Mouse (Mus musculus) stomach, postnatal 0 days (tissue): ENCODE measurements around the gene BC048403. TPM values are rescaled to one million over a fixed set of nuclear protein-coding genes. Genes with fewer than 3 reads are reported as not detected.

Experiments used
- ATAC-seq: fragments of 200-750 bp; cut with Nextera tagmentation; 2 replicates; pipeline ENCODE4 v1.8.0; 2017; ENCODE audit not compliant: low FRiP score, low TSS enrichment
- DNase-seq: peaks from one replicate; pipeline ENCODE4 v3.0.0-alpha.2; 2016; ENCODE audit warnings: low spot score
- H3K27ac ChIP-seq: fragments of 300-500 bp; sonication (generic); replicated peaks from 2 replicates; pipeline ENCODE4 v1.5.1; 2014; ENCODE audit warnings: mild to moderate bottlenecking, control low read depth
- H3K27me3 ChIP-seq: fragments of 300-500 bp; sonication (generic); 2 replicates; pipeline ENCODE4 v1.6.1; 2014; ENCODE audit warnings: low read length; ENCODE audit not compliant: control insufficient read depth, insufficient read depth
- H3K36me3 ChIP-seq: fragments of 300-500 bp; sonication (generic); 2 replicates; pipeline ENCODE4 v1.6.1; 2014; ENCODE audit warnings: low read length, mixed read lengths; ENCODE audit not compliant: control insufficient read depth, insufficient read depth
- H3K4me1 ChIP-seq: fragments of 300-500 bp; sonication (generic); replicated peaks from 2 replicates; pipeline ENCODE4 v1.6.1; 2014; ENCODE audit warnings: antibody characterized with exemption; ENCODE audit not compliant: control insufficient read depth, insufficient read depth
- H3K4me2 ChIP-seq: fragments of 300-500 bp; sonication (generic); replicated peaks from 2 replicates; pipeline ENCODE4 v1.6.1; 2014; ENCODE audit warnings: low read depth, mild to moderate bottlenecking, control low read depth, moderate library complexity
- H3K4me3 ChIP-seq: fragments of 300-500 bp; sonication (generic); 2 replicates; pipeline ENCODE4 v1.5.1; 2014; ENCODE audit warnings: low read depth, low read length, control low read depth
- H3K9ac ChIP-seq: fragments of 300-500 bp; sonication (generic); 2 replicates; pipeline ENCODE4 v1.6.1; 2014; ENCODE audit warnings: mild to moderate bottlenecking, low read length, control low read depth, mixed read lengths
- H3K9me3 ChIP-seq: fragments of 300-500 bp; sonication (generic); 2 replicates; pipeline ENCODE4 v1.6.1; 2016; ENCODE audit warnings: low read length; ENCODE audit not compliant: control insufficient read depth
- CTCF ChIP-seq: IDR thresholded peaks from 2 replicates; pipeline ENCODE4 v1.5.1; 2016; ENCODE audit warnings: antibody characterized with exemption, low read depth, mild to moderate bottlenecking, moderate library complexity
- EP300 ChIP-seq: optimal IDR thresholded peaks from 2 replicates; pipeline ENCODE3; 2016; ENCODE audit warnings: antibody characterized with exemption
- WGBS: fragments of 180-500 bp; shearing (Covaris S2); extraction: QIAGEN DNeasy Blood & Tissue Kit; methylation state at CpG from one replicate; pipeline ENCODE4 v1.1.7; 2014; 5-methylcytosine and 5-hydroxymethylcytosine counted together
- polyA plus RNA-seq: library from polyadenylated mRNA; unstranded; fragments of >200 nt; fragmentation: Nextera tagmentation; extraction: Ambion mirVana; gene quantifications from 2 replicates; pipeline ENCODE4 v1.2.1, GENCODE M21; 2015

Gene BC048403
- polyA plus RNA-seq, 1 experiment from 2014 or later, result 2.4 TPM

- no peaks in the 10 kb centered on the region for H3K9me3 ChIP-seq
- H3K4me3 ChIP-seq, result no peak overlapping the region
- H3K27me3 ChIP-seq, result no peaks in the 10 kb centered on the region
- ATAC-seq (no peak), DNase-seq (no peak)
- no peak overlapping the region for H3K9ac ChIP-seq
- WGBS, result 88% methylated on average over 6 of the region's 6 CpGs
- no peak for TF ChIP-seq EP300
- TF ChIP-seq CTCF, result no peak
- no peak overlapping the region for H3K4me2 ChIP-seq
- H3K36me3 ChIP-seq, result no peaks in the 10 kb centered on the region
- H3K27ac ChIP-seq, result no peak overlapping the region
- H3K4me1 ChIP-seq, result no peaks in the 10 kb centered on the region
These were observed 34.9 kb upstream of the BC048403 start for GRCm38 (mm10) chr10:121704871-121705270.

- Histone ChIP-seq H3K27ac (no peak overlapping the region), H3K4me3 (no peak overlapping the region), H3K9ac (no peak overlapping the region), H3K9me3 (no peaks in the 10 kb centered on the region), H3K27me3 (no peaks in the 10 kb centered on the region), H3K4me2 (no peak overlapping the region), H3K4me1 (no peaks in the 10 kb centered on the region), H3K36me3 (no peaks in the 10 kb centered on the region)
- ATAC-seq (peak; percentile 92), DNase-seq (peak; percentile 24)
- no peak for TF ChIP-seq EP300
- no peak for TF ChIP-seq CTCF
- WGBS, result 79% methylated on average over 15 of the region's 15 CpGs
These were observed 34.2 kb upstream of the BC048403 start for GRCm38 (mm10) chr10:121705399-121706163.

GRCm38 (mm10) chr10:121716862-121717261 is 22.9 kb upstream of the BC048403 start:
- DNase-seq, result no peak
- H3K27me3 ChIP-seq, result no peaks in the 10 kb centered on the region
- no peak for ATAC-seq
- TF ChIP-seq CTCF (no peak), EP300 (no peak)
- no peaks in the 10 kb centered on the region for H3K4me1 ChIP-seq
- no peak overlapping the region for H3K4me3 ChIP-seq
- H3K9ac ChIP-seq, result no peak overlapping the region
- no peak overlapping the region for H3K4me2 ChIP-seq
- no peak overlapping the region for H3K27ac ChIP-seq
- peaks cover 7% of the 10 kb centered on the region; the same call in 1 of the 2 replicates for H3K9me3 ChIP-seq
- no peaks in the 10 kb centered on the region for H3K36me3 ChIP-seq

- 95% methylated on average over 18 of the region's 18 CpGs for WGBS
- DNase-seq, result no peak
- peaks cover 7% of the 10 kb centered on the region; the same call in 1 of the 2 replicates for H3K9me3 ChIP-seq
- H3K27me3 ChIP-seq, result no peaks in the 10 kb centered on the region
- H3K36me3 ChIP-seq, result no peaks in the 10 kb centered on the region
- no peak for ATAC-seq
- H3K4me1 ChIP-seq, result no peaks in the 10 kb centered on the region
- no peak overlapping the region for H3K9ac ChIP-seq
- no peak for TF ChIP-seq EP300
- TF ChIP-seq CTCF, result no peak
- H3K4me2 ChIP-seq, result no peak overlapping the region
- H3K27ac ChIP-seq, result no peak overlapping the region
- H3K4me3 ChIP-seq, result no peak overlapping the region
These were observed 20.7 kb upstream of the BC048403 start for GRCm38 (mm10) chr10:121718896-121719585.

GRCm38 (mm10) chr10:121720701-121721100 is 19.0 kb upstream of the BC048403 start:
- TF ChIP-seq CTCF, result no peak
- no peak for TF ChIP-seq EP300
- H3K4me1 ChIP-seq, result no peaks in the 10 kb centered on the region
- 96% methylated on average over 13 of the region's 13 CpGs for WGBS
- H3K27me3 ChIP-seq, result no peaks in the 10 kb centered on the region
- H3K4me2 ChIP-seq, result no peak overlapping the region
- no peak overlapping the region for H3K27ac ChIP-seq
- no peak overlapping the region for H3K9ac ChIP-seq
- H3K36me3 ChIP-seq, result no peaks in the 10 kb centered on the region
- DNase-seq (no peak), ATAC-seq (no peak)
- peaks cover 7% of the 10 kb centered on the region; the same call in 1 of the 2 replicates for H3K9me3 ChIP-seq
- no peak overlapping the region for H3K4me3 ChIP-seq

GRCm38 (mm10) chr10:121726505-121726904 is 13.2 kb upstream of the BC048403 start:
- Histone ChIP-seq H3K36me3 (no peaks in the 10 kb centered on the region), H3K27me3 (no peaks in the 10 kb centered on the region), H3K4me1 (no peaks in the 10 kb centered on the region), H3K4me3 (no peak overlapping the region), H3K4me2 (no peak overlapping the region), H3K9me3 (peaks cover 1% of the 10 kb centered on the region; the same call in 1 of the 2 replicates), H3K9ac (no peak overlapping the region), H3K27ac (no peak overlapping the region)
- no peak for ATAC-seq
- WGBS, result 78% methylated on average over 4 of the region's 4 CpGs
- no peak for TF ChIP-seq EP300
- TF ChIP-seq CTCF, result no peak
- DNase-seq, result no peak
